Comparison of ENCODE assay signal across 8 mouse cellular contexts in the genomic region with DNA sequence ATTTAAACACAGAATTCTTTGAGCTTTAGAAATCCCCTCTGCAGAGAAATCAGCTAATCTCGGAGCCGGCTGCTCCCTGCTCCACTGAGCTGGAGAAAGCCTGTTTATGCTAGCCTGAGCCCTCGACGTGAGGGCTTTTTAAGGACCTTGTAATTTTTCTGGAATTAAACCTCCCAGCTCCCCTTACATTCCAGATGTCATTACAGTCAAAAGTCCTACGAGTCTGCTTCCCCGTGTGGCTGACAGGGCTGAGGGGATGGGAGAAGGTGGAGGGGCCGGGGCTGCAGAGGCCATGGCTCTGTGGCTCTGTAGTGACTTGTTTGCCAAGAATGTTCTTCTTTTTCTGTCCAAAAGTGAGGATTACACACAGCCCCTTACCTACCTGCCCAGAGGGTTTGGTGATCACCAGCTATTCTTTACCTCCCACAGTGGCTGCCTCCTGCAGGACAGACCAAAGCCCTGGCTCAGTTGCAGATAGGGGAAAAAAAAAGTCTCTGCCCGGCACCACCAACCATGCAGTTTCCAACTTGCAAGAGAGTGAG. TPM values are rescaled to one million over a fixed set of nuclear protein-coding genes. Genes with fewer than 3 reads are reported as not detected.
DNase-seq lines count a peak whose midpoint lies in the region; ATAC-seq and TF ChIP-seq lines count a peak whose summit lies in the region.

No protein-coding gene starts in this region.

- H3K27me3 ChIP-seq in ES-Bruce4 (ENCODE audit: control insufficient read depth, insufficient read depth, low read length, poor library complexity, severe bottlenecking), result no peaks in the 10 kb centered on the region
- no peaks in the 10 kb centered on the region for H3K27me3 ChIP-seq in heart, embryonic 16.5 days (ENCODE audit: control insufficient read depth, insufficient read depth, low read length)
- no peaks in the 10 kb centered on the region for H3K27me3 ChIP-seq in limb, embryonic 13.5 days

- H3K9ac ChIP-seq in ES-Bruce4 (ENCODE audit: low read depth, poor library complexity, severe bottlenecking), result peak overlapping the region; percentile 26; the same call in 1 of the 2 replicates
- peak overlapping the region; percentile 74 for H3K9ac ChIP-seq in heart, embryonic 16.5 days (ENCODE audit: low read length)
- H3K9ac ChIP-seq in limb, embryonic 13.5 days, result peak overlapping the region; percentile 43

- H3K4me1 ChIP-seq in ES-Bruce4 (ENCODE audit: control insufficient read depth, insufficient read depth, low read length), result peaks cover 18% of the 10 kb centered on the region
- H3K4me1 ChIP-seq in heart, embryonic 16.5 days (ENCODE audit: control insufficient read depth, insufficient read depth, low read length), result peaks cover 69% of the 10 kb centered on the region
- H3K4me1 ChIP-seq in limb, embryonic 13.5 days, result peaks cover 80% of the 10 kb centered on the region

- no peaks in the 10 kb centered on the region for H3K36me3 ChIP-seq in ES-Bruce4 (ENCODE audit: control insufficient read depth, insufficient read depth, low read length, poor library complexity, severe bottlenecking)
- no peaks in the 10 kb centered on the region for H3K36me3 ChIP-seq in heart, embryonic 16.5 days (ENCODE audit: control insufficient read depth, insufficient read depth)
- peaks cover 11% of the 10 kb centered on the region for H3K36me3 ChIP-seq in limb, embryonic 13.5 days

- DNase-seq in gastrocnemius, adult 2 months, result no peak
- no peak for DNase-seq in gastrocnemius, adult 8-10 months (ENCODE audit: low spot score in 2 of 2)
- no peak for DNase-seq in MN1 (ENCODE audit: low spot score)
- no peak for DNase-seq in ovary, postnatal 14 days (ENCODE audit: low spot score)
- DNase-seq in layer of hippocampus, adult 9-10 months (ENCODE audit: low spot score), result no peak

- H3K4me2 ChIP-seq in heart, embryonic 16.5 days (ENCODE audit: low read depth, low read length), result peak overlapping the region; percentile 32; the same call in 1 of the 2 replicates
- H3K4me2 ChIP-seq in limb, embryonic 13.5 days (replicated peaks), result peak overlapping the region; percentile 64

- no peak for TF ChIP-seq CTCF in gastrocnemius, adult 2 months (IDR thresholded peaks at IDR 0.05)
- no peak for TF ChIP-seq CTCF in ES-Bruce4 (IDR thresholded peaks at IDR 0.05; ENCODE audit: low read depth, low read length)

- H3K9me3 ChIP-seq in ES-Bruce4 (replicated peaks; ENCODE audit: control insufficient read depth, insufficient read depth, low read length, poor library complexity, severe bottlenecking), result no peaks in the 10 kb centered on the region
- H3K9me3 ChIP-seq in heart, embryonic 16.5 days (replicated peaks; ENCODE audit: control insufficient read depth, low read length), result no peaks in the 10 kb centered on the region
- no peaks in the 10 kb centered on the region for H3K9me3 ChIP-seq in limb, embryonic 13.5 days

- no peak for TF ChIP-seq EP300 in ES-Bruce4 (IDR thresholded peaks at IDR 0.05; ENCODE audit: insufficient read depth, low read depth, low read length)

- peak overlapping the region; percentile 58; the same call in 1 of the 2 replicates for H3K27ac ChIP-seq in gastrocnemius, adult 2 months
- 0 out of 2 replicates have a peak overlapping the region, but pooled peaks have one; percentile 5 for H3K27ac ChIP-seq in ES-Bruce4 (ENCODE audit: insufficient read depth, low read length)
- H3K27ac ChIP-seq in heart, embryonic 16.5 days (ENCODE audit: low read length), result peak overlapping the region; percentile 98
- H3K27ac ChIP-seq in limb, embryonic 13.5 days, result peak overlapping the region; percentile 73

- TF ChIP-seq POLR2A in ES-Bruce4 (IDR thresholded peaks at IDR 0.05; ENCODE audit: insufficient read depth, low read length), result no peak

- no peak for ATAC-seq in heart, embryonic 16.5 days (replicated peaks; ENCODE audit: extremely low read depth, insufficient read depth, low FRiP score)
- ATAC-seq in limb, embryonic 13.5 days (ENCODE audit: low FRiP score, low read depth), result peak; percentile 17; the same call in 1 of the 2 replicates

- intact Hi-C loops in gastrocnemius, adult 2 months (cut with DNase I), result no loop called here

- no peak overlapping the region for H3K4me3 ChIP-seq in gastrocnemius, adult 2 months
- H3K4me3 ChIP-seq in ES-Bruce4 (ENCODE audit: low read depth, low read length), result no peak overlapping the region
- H3K4me3 ChIP-seq in heart, embryonic 16.5 days (ENCODE audit: low read length), result no peak overlapping the region
- no peak overlapping the region for H3K4me3 ChIP-seq in limb, embryonic 13.5 days

- WGBS in heart, embryonic 16.5 days, result 22% methylated on average over 8 of the region's 8 CpGs
- WGBS in limb, embryonic 13.5 days, result 6% methylated on average over 8 of the region's 8 CpGs

RNA-seq across cellular contexts. Expression of a gene that starts 29.0 kb away (rescaled TPM):
- 10 to 100 TPM; 20.2 to 20.7 TPM for total RNA-seq in gastrocnemius, adult 2 months (2021)
- total RNA-seq in gastrocnemius, adult 8-10 months (2022), result 10 to 100 TPM; 22.0 to 24.0 (median 22.7) TPM
- 14.2 and 16.3 TPM in 2 replicates for polyA plus RNA-seq in ES-Bruce4 (2011; ENCODE audit: insufficient read depth, insufficient read length, low read depth, missing spikeins)
- 17.0 and 19.4 TPM in 2 replicates for polyA plus RNA-seq in heart, embryonic 16.5 days (2015; fragmentation: Nextera tagmentation; extraction: Ambion mirVana)
- polyA plus RNA-seq in limb, embryonic 13.5 days (2015; fragmentation: Nextera tagmentation; extraction: Ambion mirVana), result 13.6 and 14.2 TPM in 2 replicates

RNA-seq across cellular contexts. Expression of a gene that starts 42.5 kb away (rescaled TPM):
- 10 to 100 TPM; 64.0 to 67.7 TPM for total RNA-seq in gastrocnemius, adult 2 months (2021)
- 10 to 100 TPM; 51.1 to 76.4 (median 62.8) TPM for total RNA-seq in gastrocnemius, adult 8-10 months (2022)
- polyA plus RNA-seq in ES-Bruce4 (2011; ENCODE audit: insufficient read depth, insufficient read length, low read depth, missing spikeins), result 91.4 and 95.8 TPM in 2 replicates
- polyA plus RNA-seq in heart, embryonic 16.5 days (2015; fragmentation: Nextera tagmentation; extraction: Ambion mirVana), result 95.6 and 101 TPM in 2 replicates
- 178 and 183 TPM in 2 replicates for polyA plus RNA-seq in limb, embryonic 13.5 days (2015; fragmentation: Nextera tagmentation; extraction: Ambion mirVana)

RNA-seq across cellular contexts. Expression of a gene that starts 42.6 kb away (rescaled TPM):
- 1 to 10 TPM; 3.2 to 3.7 TPM for total RNA-seq in gastrocnemius, adult 2 months (2021)
- total RNA-seq in gastrocnemius, adult 8-10 months (2022), result 1 to 10 TPM; 1.6 to 3.0 (median 2.8) TPM
- 6.0 and 7.3 TPM in 2 replicates for polyA plus RNA-seq in ES-Bruce4 (2011; ENCODE audit: insufficient read depth, insufficient read length, low read depth, missing spikeins)
- 10.0 and 11.4 TPM in 2 replicates for polyA plus RNA-seq in heart, embryonic 16.5 days (2015; fragmentation: Nextera tagmentation; extraction: Ambion mirVana)
- polyA plus RNA-seq in limb, embryonic 13.5 days (2015; fragmentation: Nextera tagmentation; extraction: Ambion mirVana), result 27.8 and 28.1 TPM in 2 replicates

Comparison
In these comparisons a context has a peak if more than half of its experiments do, and no peak if none do; other contexts are left out.
1. H3K27ac ChIP-seq: peak in every context shown above with its lines; median percentile 98 in heart, embryonic 16.5 days; 73 in limb, embryonic 13.5 days; 58 in gastrocnemius, adult 2 months; 5 in ES-Bruce4.